8 mouse cellular contexts compared by ENCODE assay signal in genomic region chr13:67483625-67484423, GRCm38 (mm10). TPM values are rescaled to one million over a fixed set of nuclear protein-coding genes. Genes with fewer than 3 reads are reported as not detected.
DNase-seq lines count a peak whose midpoint lies in the region; ATAC-seq and TF ChIP-seq lines count a peak whose summit lies in the region.

Gene Zfp874b (minus strand): TSS chr13:67484258.

- H3K9ac ChIP-seq in CH12.LX (ENCODE audit: insufficient read depth, low read depth), result peak within 1 kb of the TSS; percentile 55
- peak within 1 kb of the TSS; percentile 53 for H3K9ac ChIP-seq in forebrain, embryonic 11.5 days (ENCODE audit: low read length)
- H3K9ac ChIP-seq in heart, embryonic 16.5 days (ENCODE audit: low read length), result peak within 1 kb of the TSS; percentile 72
- H3K9ac ChIP-seq in liver, embryonic 15.5 days, result peak within 1 kb of the TSS; percentile 75
- H3K9ac ChIP-seq in neural tube, embryonic 12.5 days, result peak within 1 kb of the TSS; percentile 49

- peak within 1 kb of the TSS; percentile 98 for H3K4me2 ChIP-seq in CH12.LX (ENCODE audit: insufficient read depth, low read depth, poor library complexity, severe bottlenecking)
- H3K4me2 ChIP-seq in forebrain, embryonic 11.5 days (ENCODE audit: low read depth, low read length, severe bottlenecking), result peak within 1 kb of the TSS; percentile 65
- H3K4me2 ChIP-seq in heart, embryonic 16.5 days (ENCODE audit: low read depth, low read length), result peak within 1 kb of the TSS; percentile 67
- peak within 1 kb of the TSS; percentile 78 for H3K4me2 ChIP-seq in liver, embryonic 15.5 days
- H3K4me2 ChIP-seq in neural tube, embryonic 12.5 days (replicated peaks), result peak within 1 kb of the TSS; percentile 70

- H3K4me3 ChIP-seq in CH12.LX (replicated peaks in 1 of 3; ENCODE audit: low read depth in 2 of 3, low read length in 2 of 3, poor library complexity in 1 of 3), result peak within 1 kb of the TSS; percentile 59 to 80 (median 78)
- peak within 1 kb of the TSS; percentile 46 for H3K4me3 ChIP-seq in forebrain, embryonic 11.5 days (ENCODE audit: low read depth, low read length)
- H3K4me3 ChIP-seq in heart, embryonic 16.5 days (ENCODE audit: low read length), result peak within 1 kb of the TSS; percentile 69
- peak within 1 kb of the TSS; percentile 73 for H3K4me3 ChIP-seq in liver, embryonic 15.5 days (replicated peaks)
- H3K4me3 ChIP-seq in neural tube, embryonic 12.5 days, result peak within 1 kb of the TSS; percentile 57

- peak; percentile 91 for ATAC-seq in forebrain, embryonic 11.5 days (replicated peaks; ENCODE audit: low FRiP score)
- peak; percentile 92 for ATAC-seq in heart, embryonic 16.5 days (replicated peaks; ENCODE audit: extremely low read depth, insufficient read depth, low FRiP score)
- ATAC-seq in liver, embryonic 15.5 days (ENCODE audit: insufficient read depth), result peak; percentile 93
- ATAC-seq in neural tube, embryonic 12.5 days (ENCODE audit: low FRiP score, low read depth), result peak; percentile 90

- DNase-seq in CH12.LX (ENCODE audit: extremely low read depth), result peak; percentile 89
- DNase-seq in c-Kit-positive CD71-positive TER-119-negative erythroid progenitor cells, embryonic 14.5 days (ENCODE audit: low read depth), result peak; percentile 89
- DNase-seq in forebrain, embryonic 11.5 days (ENCODE audit: low spot score), result peak; percentile 82
- DNase-seq in kidney, postnatal 36 days, result peak; percentile 93 to 96
- peak; percentile 94 for DNase-seq in telencephalon, adult 2 months (ENCODE audit: low read depth, low spot score)

- in situ Hi-C loops in CH12.LX (cut with MboI; ENCODE audit: low pct_ligation_motif_present, low pct_unique_long_range_greater_than_20kb, low sequenced_read_pairs), result no loop called here

- no peak for TF ChIP-seq CTCF in CH12.LX (conservative IDR thresholded peaks at IDR 0.05 in 1 of 2, IDR thresholded peaks at IDR 0.05 in 1 of 2; ENCODE audit: low read depth in 2 of 2, low read length in 2 of 2)

- H3K4me1 ChIP-seq in CH12.LX (ENCODE audit: control insufficient read depth in 1 of 2, insufficient read depth in 2 of 2), result peaks cover 4 to 19% of the 10 kb centered on the region in 2 experiments
- H3K4me1 ChIP-seq in forebrain, embryonic 11.5 days (replicated peaks; ENCODE audit: control insufficient read depth, insufficient read depth, low read length), result no peaks in the 10 kb centered on the region
- H3K4me1 ChIP-seq in heart, embryonic 16.5 days (ENCODE audit: control insufficient read depth, insufficient read depth, low read length), result peaks cover 6% of the 10 kb centered on the region
- peaks cover 20% of the 10 kb centered on the region for H3K4me1 ChIP-seq in liver, embryonic 15.5 days (replicated peaks)
- H3K4me1 ChIP-seq in neural tube, embryonic 12.5 days, result no peaks in the 10 kb centered on the region

- TF ChIP-seq EP300 in CH12.LX (IDR thresholded peaks at IDR 0.05; ENCODE audit: low read length), result no peak

- TF ChIP-seq RAD21 in CH12.LX (IDR thresholded peaks at IDR 0.05; ENCODE audit: low read depth, low read length), result no peak

- no peaks in the 10 kb centered on the region for H3K9me3 ChIP-seq in CH12.LX (replicated peaks; ENCODE audit: low read length)
- H3K9me3 ChIP-seq in forebrain, embryonic 11.5 days (ENCODE audit: control insufficient read depth, low read length), result no peaks in the 10 kb centered on the region
- H3K9me3 ChIP-seq in heart, embryonic 16.5 days (replicated peaks; ENCODE audit: control insufficient read depth, low read length), result no peaks in the 10 kb centered on the region
- no peaks in the 10 kb centered on the region for H3K9me3 ChIP-seq in liver, embryonic 15.5 days (replicated peaks)
- H3K9me3 ChIP-seq in neural tube, embryonic 12.5 days, result no peaks in the 10 kb centered on the region

- dilution Hi-C loops in CH12.LX (cut with MboI; ENCODE audit: extremely low pct_ligation_motif_present, extremely low pct_unique_long_range_greater_than_20kb, low sequenced_read_pairs), result no loop called here

- H3K79me2 ChIP-seq in CH12.LX (replicated peaks; ENCODE audit: control insufficient read depth, extremely low read depth, insufficient read depth, poor library complexity, severe bottlenecking), result peaks cover 3% of the 10 kb centered on the region; the same call in 1 of the 2 replicates

- H3K36me3 ChIP-seq in CH12.LX (replicated peaks in 1 of 2; ENCODE audit: control insufficient read depth in 1 of 2, insufficient read depth in 1 of 2, low read length in 1 of 2), result peaks cover 0 to 10% of the 10 kb centered on the region in 2 experiments
- H3K36me3 ChIP-seq in forebrain, embryonic 11.5 days (ENCODE audit: control insufficient read depth, insufficient read depth, low read length), result no peaks in the 10 kb centered on the region; the same call in 1 of the 2 replicates
- H3K36me3 ChIP-seq in heart, embryonic 16.5 days (ENCODE audit: control insufficient read depth, insufficient read depth), result peaks cover 3% of the 10 kb centered on the region; the same call in 1 of the 2 replicates
- peaks cover 8% of the 10 kb centered on the region; the same call in 1 of the 2 replicates for H3K36me3 ChIP-seq in liver, embryonic 15.5 days (replicated peaks)
- peaks cover 6% of the 10 kb centered on the region for H3K36me3 ChIP-seq in neural tube, embryonic 12.5 days

- H3K27me3 ChIP-seq in CH12.LX (replicated peaks), result no peaks in the 10 kb centered on the region
- no peaks in the 10 kb centered on the region for H3K27me3 ChIP-seq in forebrain, embryonic 11.5 days (ENCODE audit: control insufficient read depth, insufficient read depth, low read length)
- H3K27me3 ChIP-seq in heart, embryonic 16.5 days (ENCODE audit: control insufficient read depth, insufficient read depth, low read length), result no peaks in the 10 kb centered on the region
- no peaks in the 10 kb centered on the region for H3K27me3 ChIP-seq in liver, embryonic 15.5 days
- no peaks in the 10 kb centered on the region for H3K27me3 ChIP-seq in neural tube, embryonic 12.5 days (replicated peaks)

- WGBS in forebrain, embryonic 11.5 days, result 7% methylated on average over 20 of the region's 20 CpGs
- WGBS in heart, embryonic 16.5 days, result 4% methylated on average over 20 of the region's 20 CpGs
- WGBS in liver, embryonic 15.5 days (ENCODE audit: insufficient replicate concordance), result 3% methylated on average over 20 of the region's 20 CpGs
- WGBS in neural tube, embryonic 12.5 days, result 5% methylated on average over 20 of the region's 20 CpGs

- TF ChIP-seq POLR2A in CH12.LX (IDR thresholded peaks at IDR 0.05; ENCODE audit: low read depth, low read length), result peak; percentile 66

- no peak within 1 kb of the TSS for H3K27ac ChIP-seq in CH12.LX (ENCODE audit: insufficient read depth, low read depth)
- no peak within 1 kb of the TSS for H3K27ac ChIP-seq in forebrain, embryonic 11.5 days (ENCODE audit: low read depth, low read length)
- peak within 1 kb of the TSS; percentile 15 for H3K27ac ChIP-seq in heart, embryonic 16.5 days (ENCODE audit: low read length)
- H3K27ac ChIP-seq in liver, embryonic 15.5 days (replicated peaks), result peak within 1 kb of the TSS; percentile 88
- no peak within 1 kb of the TSS for H3K27ac ChIP-seq in neural tube, embryonic 12.5 days

TF ChIP-seq in CH12.LX, 34 proteins besides CTCF, POLR2A, EP300 and RAD21:
- TF ChIP-seq ELF1 (IDR thresholded peaks at IDR 0.05; ENCODE audit: low read depth, low read length) (0 out of 2 replicates have a peak, but pooled peaks have one; percentile 7), IRF4 (IDR thresholded peaks at IDR 0.05; ENCODE audit: low read depth, low read length) (no peak), TCF12 (IDR thresholded peaks at IDR 0.05; ENCODE audit: low read depth, low read length) (peak; percentile 14; the same call in 1 of the 2 replicates), ETS1 (conservative IDR thresholded peaks at IDR 0.05; ENCODE audit: low read depth, low read length) (no peak), MXI1 (IDR thresholded peaks at IDR 0.05; ENCODE audit: low read depth, low read length) (peak; percentile 87), KAT2A (IDR thresholded peaks at IDR 0.05; ENCODE audit: insufficient replicate concordance, low read length) (peak; percentile 68; the same call in 1 of the 2 replicates), JUN (IDR thresholded peaks at IDR 0.05; ENCODE audit: insufficient read depth, low read depth, low read length) (peak; percentile 31; the same call in 1 of the 2 replicates), MYC (IDR thresholded peaks at IDR 0.05; ENCODE audit: low read depth, low read length) (peak; percentile 63; the same call in 1 of the 2 replicates), HCFC1 (IDR thresholded peaks at IDR 0.05; ENCODE audit: low read depth, low read length) (peak; percentile 90), NELFE (IDR thresholded peaks at IDR 0.05; ENCODE audit: low read depth, low read length) (no peak), TBP (conservative IDR thresholded peaks at IDR 0.05; ENCODE audit: low read depth, low read length) (peak; percentile 78; the same call in 1 of the 2 replicates), SMC3 (IDR thresholded peaks at IDR 0.05; ENCODE audit: low read depth, low read length) (no peak), MAX (IDR thresholded peaks at IDR 0.05; ENCODE audit: low read length) (peak; percentile 67), SIN3A (IDR thresholded peaks at IDR 0.05; ENCODE audit: low read length) (peak; percentile 85)

RNA-seq across cellular contexts. Expression of gene Zfp874b, which starts in this region (rescaled TPM):
- 4.7 and 4.8 TPM in 2 replicates for total RNA-seq in CH12.LX (2012; rRNA removed)
- total RNA-seq in CH12.LX (2014; rRNA removed), result 8.0 and 8.7 TPM in 2 replicates
- 1.8 and 2.1 TPM in 2 replicates for polyA plus RNA-seq in CH12.LX (2012; ENCODE audit: insufficient read length, low read depth)
- polyA plus RNA-seq in forebrain, embryonic 11.5 days (2014; fragmentation: Nextera tagmentation; extraction: Ambion mirVana), result 0.79 and 0.84 TPM in 2 replicates
- 2.1 and 2.8 TPM in 2 replicates for polyA plus RNA-seq in heart, embryonic 16.5 days (2015; fragmentation: Nextera tagmentation; extraction: Ambion mirVana)
- polyA plus RNA-seq in liver, embryonic 15.5 days (2015; fragmentation: Nextera tagmentation; extraction: Ambion mirVana), result 2.5 and 3.4 TPM in 2 replicates
- polyA plus RNA-seq in neural tube, embryonic 12.5 days (2016; fragmentation: Nextera tagmentation; extraction: Ambion mirVana), result 2.2 TPM in 2 replicates

Comparison
In these comparisons a context has a peak if more than half of its experiments do, and no peak if none do; other contexts are left out.
1. Peak in DNase-seq, ATAC-seq, H3K4me3 ChIP-seq, H3K9ac ChIP-seq and H3K4me2 ChIP-seq in forebrain, embryonic 11.5 days; RNA of the gene not detected or under 1 TPM.
2. H3K27ac ChIP-seq: peak in heart, embryonic 16.5 days (single experiment) and liver, embryonic 15.5 days (single experiment); none in CH12.LX (single experiment), forebrain, embryonic 11.5 days (single experiment) and neural tube, embryonic 12.5 days (single experiment).
3. Peak in every context shown above with its lines, with median percentiles within 50 percentile points of each other: DNase-seq, H3K4me2 ChIP-seq, H3K4me3 ChIP-seq, H3K9ac ChIP-seq and ATAC-seq.